In genomic region chr11:50835727-50836126, GRCm38 (mm10) we compare ENCODE assay signal across 21 mouse cellular contexts. TPM values are rescaled to one million over a fixed set of nuclear protein-coding genes. Genes with fewer than 3 reads are reported as not detected.
DNase-seq lines count a peak whose midpoint lies in the region; ATAC-seq and TF ChIP-seq lines count a peak whose summit lies in the region.
"Had no signal": no experiment of that assay in that cellular context is flagged by ENCODE, and none has a peak within 500 bp of the region (broad histone marks: within the 10 kb centered on the region; RNA-seq: fewer than 3 reads in every experiment).

No protein-coding gene starts in this region.

- no peak for TF ChIP-seq CTCF in hindbrain, postnatal 0 days (IDR thresholded peaks at IDR 0.05; ENCODE audit: low read depth)

- no peak for ATAC-seq in hindbrain, postnatal 0 days
- ATAC-seq: forebrain, embryonic 14.5 days had no signal

- H3K27me3 ChIP-seq in hindbrain, postnatal 0 days (ENCODE audit: insufficient read depth, low read length), result no peaks in the 10 kb centered on the region
- H3K27me3 ChIP-seq: heart, embryonic 13.5 days; limb, embryonic 15.5 days; midbrain, embryonic 12.5 days; neural tube, embryonic 15.5 days had no signal

- H3K4me3 ChIP-seq in hindbrain, postnatal 0 days (ENCODE audit: low read length), result no peak overlapping the region
- H3K4me3 ChIP-seq: erythroblast, embryonic 14.5 days; heart, embryonic 13.5 days; hindbrain, embryonic 10.5 days; limb, embryonic 15.5 days; midbrain, embryonic 12.5 days; neural tube, embryonic 15.5 days had no signal

- peaks cover 10% of the 10 kb centered on the region; the same call in 1 of the 2 replicates for H3K36me3 ChIP-seq in hindbrain, postnatal 0 days (ENCODE audit: insufficient read depth, low read length)

- no peak overlapping the region for H3K4me2 ChIP-seq in hindbrain, postnatal 0 days (ENCODE audit: low read depth, low read length)
- H3K4me2 ChIP-seq: heart, embryonic 13.5 days; limb, embryonic 15.5 days; midbrain, embryonic 12.5 days; neural tube, embryonic 15.5 days had no signal

- peaks cover 10% of the 10 kb centered on the region for H3K9me3 ChIP-seq in hindbrain, postnatal 0 days (ENCODE audit: low read length)

- DNase-seq in 3T3-L1 (ENCODE audit: low read depth, low spot score), result peak; percentile 6
- DNase-seq in A20 (ENCODE audit: low read depth, low spot score), result peak; percentile 26
- DNase-seq in T-cell, adult 2 months (ENCODE audit: low spot score), result peak; percentile 85
- DNase-seq in naive thymus-derived CD4-positive, alpha-beta T cell, adult 2 months (ENCODE audit: low read depth), result peak; percentile 85
- DNase-seq in adrenal gland, postnatal 10 days, result no peak
- no peak for DNase-seq in hindbrain, postnatal 0 days (ENCODE audit: low spot score)
- no peak for DNase-seq in urinary bladder, postnatal 4 days (ENCODE audit: low spot score in 2 of 2)
- DNase-seq: cerebellum, postnatal 14 days; lung, postnatal 4 days had no signal

- no peak overlapping the region for H3K27ac ChIP-seq in hindbrain, postnatal 0 days
- H3K27ac ChIP-seq: heart, embryonic 13.5 days; hindbrain, embryonic 10.5 days; limb, embryonic 15.5 days; midbrain, embryonic 12.5 days; neural tube, embryonic 15.5 days had no signal

- H3K4me1 ChIP-seq in hindbrain, postnatal 0 days (ENCODE audit: insufficient read depth, low read length), result peaks cover 4% of the 10 kb centered on the region
- H3K4me1 ChIP-seq: midbrain, embryonic 12.5 days had no signal

- H3K9ac ChIP-seq in hindbrain, postnatal 0 days (replicated peaks; ENCODE audit: low read length), result no peak overlapping the region
- H3K9ac ChIP-seq: heart, embryonic 13.5 days; limb, embryonic 15.5 days; midbrain, embryonic 12.5 days; neural tube, embryonic 15.5 days had no signal

- 89% methylated on average over 4 of the region's 4 CpGs for WGBS in hindbrain, postnatal 0 days

RNA-seq across cellular contexts. Expression of gene Zfp879, which starts 5.6 kb away (rescaled TPM):
- 1 to 10 TPM in 1 of 2 experiments, under 1 TPM in 1; 0.57 to 1.5 TPM for total RNA-seq in adrenal gland, postnatal 10 days (2021)
- 2.4 and 3.2 TPM in 2 replicates for total RNA-seq in hindbrain, postnatal 0 days (2014; rRNA removed)
- 0.85 and 1.1 TPM in 2 replicates for polyA plus RNA-seq in hindbrain, postnatal 0 days (2015; fragmentation: Nextera tagmentation; extraction: Ambion mirVana)
- polyA plus RNA-seq: erythroblast, embryonic 14.5 days had no signal

RNA-seq across cellular contexts. Expression of gene Zfp354c, which starts 8.2 kb away (rescaled TPM):
- 1 to 10 TPM; 8.2 to 9.5 TPM for total RNA-seq in adrenal gland, postnatal 10 days (2021)
- 34.5 and 40.8 TPM in 2 replicates for total RNA-seq in hindbrain, postnatal 0 days (2014; rRNA removed)
- polyA plus RNA-seq in hindbrain, postnatal 0 days (2015; fragmentation: Nextera tagmentation; extraction: Ambion mirVana), result 32.0 and 37.1 TPM in 2 replicates
- polyA plus RNA-seq: erythroblast, embryonic 14.5 days had no signal

RNA-seq across cellular contexts. Expression of gene Grm6, which starts 14.8 kb away (rescaled TPM):
- total RNA-seq in adrenal gland, postnatal 10 days (2021), result under 1 TPM; 0.21 to 0.24 TPM
- total RNA-seq in hindbrain, postnatal 0 days (2014; rRNA removed), result not detected in 2 replicates
- not detected in 2 replicates for polyA plus RNA-seq in hindbrain, postnatal 0 days (2015; fragmentation: Nextera tagmentation; extraction: Ambion mirVana)
- total RNA-seq: adrenal gland, adult 18-20 months; layer of hippocampus, postnatal 25 days; left cerebral cortex, postnatal 25 days had no signal
- polyA plus RNA-seq: embryonic facial prominence, embryonic 11.5 days; erythroblast, embryonic 14.5 days; forebrain, embryonic 14.5 days; heart, embryonic 13.5 days; hindbrain, embryonic 10.5 days; intestine, embryonic 14.5 days; midbrain, embryonic 12.5 days had no signal

RNA-seq across cellular contexts. Expression of gene Zfp454, which starts 51.7 kb away (rescaled TPM):
- 1 to 10 TPM; 2.2 to 4.8 TPM for total RNA-seq in adrenal gland, postnatal 10 days (2021)
- 3.5 and 4.0 TPM in 2 replicates for total RNA-seq in hindbrain, postnatal 0 days (2014; rRNA removed)
- 6.2 and 7.3 TPM in 2 replicates for polyA plus RNA-seq in hindbrain, postnatal 0 days (2015; fragmentation: Nextera tagmentation; extraction: Ambion mirVana)
- polyA plus RNA-seq: erythroblast, embryonic 14.5 days had no signal

Comparison
In these comparisons a context has a peak if more than half of its experiments do, and no peak if none do; other contexts are left out.
1. DNase-seq: peak in 3T3-L1 (single experiment), A20 (single experiment), T-cell, adult 2 months (single experiment) and naive thymus-derived CD4-positive, alpha-beta T cell, adult 2 months (single experiment); none in adrenal gland, postnatal 10 days (single experiment), hindbrain, postnatal 0 days (single experiment) and urinary bladder, postnatal 4 days (0 of 2).